Mouse (Mus musculus) testis, adult 2 months (tissue): ENCODE data around the gene Tcf7l1. TPM values are rescaled to one million over a fixed set of nuclear protein-coding genes. Genes with fewer than 3 reads are reported as not detected.

ENCODE experiments used
- H3K27ac ChIP-seq: fragments of 200-500 bp; 2 replicates; pipeline ENCODE4 v1.5.1; 2012; ENCODE audit warnings: low read depth, low read length; ENCODE audit not compliant: control insufficient read depth, insufficient read depth
- H3K27me3 ChIP-seq: fragments of 200-500 bp; 2 replicates; pipeline ENCODE4 v1.6.1; 2012; ENCODE audit warnings: mild to moderate bottlenecking, low read length, moderate library complexity; ENCODE audit not compliant: control insufficient read depth, insufficient read depth
- H3K36me3 ChIP-seq: fragments of 200-500 bp; 2 replicates; pipeline ENCODE4 v1.6.1; 2012; ENCODE audit warnings: mild to moderate bottlenecking, low read length; ENCODE audit not compliant: control insufficient read depth, insufficient read depth
- H3K4me1 ChIP-seq: fragments of 200-500 bp; 2 replicates; pipeline ENCODE4 v1.6.1; 2012; ENCODE audit warnings: low read length; ENCODE audit not compliant: control insufficient read depth, insufficient read depth
- H3K4me3 ChIP-seq: fragments of 200-500 bp; 2 replicates; pipeline ENCODE4 v1.5.1; 2012; ENCODE audit warnings: low read depth, mild to moderate bottlenecking, low read length, moderate library complexity, mixed read lengths; ENCODE audit not compliant: control insufficient read depth
- CTCF ChIP-seq: fragments of 200-500 bp; IDR thresholded peaks from 2 replicates; pipeline ENCODE4 v1.5.1; 2012; ENCODE audit warnings: low read depth, mild to moderate bottlenecking, inconsistent platforms, low read length, moderate library complexity; ENCODE audit not compliant: control insufficient read depth, insufficient read depth, insufficient replicate concordance
- POLR2A ChIP-seq: fragments of 200-500 bp; IDR thresholded peaks from 2 replicates; pipeline ENCODE4 v1.6.1; 2012; ENCODE audit warnings: low read depth, mild to moderate bottlenecking, inconsistent platforms, low read length, moderate library complexity; ENCODE audit not compliant: control insufficient read depth
- polyA plus RNA-seq: library from polyadenylated mRNA; depleted of rRNA; stranded (reverse); fragments of >200 nt; gene quantifications from 2 replicates; pipeline ENCODE4 v1.2.3, GENCODE M21; 2012

Tcf7l1 gene
- polyA plus RNA-seq, 1 experiment, result 3.0 TPM

DNA sequence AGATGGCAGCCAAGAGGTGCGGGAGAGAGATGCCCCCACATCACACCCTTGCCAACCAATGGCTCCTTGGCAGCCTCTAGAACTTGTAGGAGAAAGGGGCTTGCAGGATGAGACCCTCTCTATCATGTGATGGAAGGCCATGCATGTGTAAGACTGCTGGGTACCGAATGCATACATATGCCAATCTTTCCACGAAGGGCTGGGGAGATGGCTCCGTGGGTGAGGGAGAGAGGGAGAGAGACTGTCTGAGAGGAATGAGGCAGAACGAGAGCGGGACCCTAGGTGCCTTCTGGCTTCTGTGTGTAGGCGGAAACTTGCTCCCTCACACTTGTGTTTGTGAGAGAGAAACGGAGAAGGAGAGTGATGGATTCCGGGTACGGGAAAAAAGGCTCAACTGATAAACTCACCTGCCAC lies 94.3 kb downstream of the Tcf7l1 start:
- no peaks in the 10 kb centered on the region for H3K27me3 ChIP-seq
- peaks cover 17% of the 10 kb centered on the region for H3K4me1 ChIP-seq
- H3K4me3 ChIP-seq, result no peak overlapping the region
- no peak overlapping the region for H3K27ac ChIP-seq
- TF ChIP-seq CTCF (no peak), POLR2A (no peak)
- no peaks in the 10 kb centered on the region for H3K36me3 ChIP-seq

DNA sequence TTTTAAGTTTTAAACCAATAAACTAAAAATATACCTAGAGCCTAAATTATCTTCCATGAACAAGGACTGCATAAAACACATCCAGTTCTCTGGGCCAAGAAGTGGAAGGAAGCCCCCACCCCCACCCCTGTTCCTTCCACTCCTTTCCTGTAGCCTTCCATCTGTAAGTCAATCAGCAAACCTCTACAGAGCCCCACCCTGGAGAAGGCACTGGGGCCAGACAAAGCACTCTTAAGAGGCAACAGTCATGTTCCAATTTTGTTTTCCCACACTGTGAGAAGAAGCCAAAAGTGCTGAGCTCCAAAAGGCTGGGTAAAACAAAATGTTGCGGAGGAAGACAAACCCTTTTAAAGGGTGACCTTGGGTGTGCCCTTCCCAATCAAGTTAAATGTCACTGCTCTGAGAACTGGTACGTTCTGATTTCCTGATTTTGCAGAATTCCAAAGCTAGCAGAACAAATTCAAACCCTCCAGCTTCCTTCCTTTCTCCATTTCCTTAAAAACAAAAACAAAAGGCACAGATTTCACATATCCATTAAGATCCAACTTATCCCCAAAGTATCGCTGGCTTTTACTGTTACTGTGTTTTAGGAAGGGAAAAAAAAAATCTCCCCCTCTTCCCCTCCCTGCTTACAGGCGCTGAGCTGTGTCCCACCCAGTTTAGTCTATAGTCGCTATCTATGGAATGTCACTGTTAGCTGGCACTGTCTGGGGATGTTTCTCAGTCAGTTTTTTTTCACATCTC lies 94.8 kb downstream of the Tcf7l1 start:
- H3K4me3 ChIP-seq, result no peak overlapping the region
- no peaks in the 10 kb centered on the region for H3K27me3 ChIP-seq
- H3K36me3 ChIP-seq, result no peaks in the 10 kb centered on the region
- H3K4me1 ChIP-seq, result peaks cover 16% of the 10 kb centered on the region
- TF ChIP-seq POLR2A (no peak), CTCF (no peak)
- no peak overlapping the region for H3K27ac ChIP-seq

DNA sequence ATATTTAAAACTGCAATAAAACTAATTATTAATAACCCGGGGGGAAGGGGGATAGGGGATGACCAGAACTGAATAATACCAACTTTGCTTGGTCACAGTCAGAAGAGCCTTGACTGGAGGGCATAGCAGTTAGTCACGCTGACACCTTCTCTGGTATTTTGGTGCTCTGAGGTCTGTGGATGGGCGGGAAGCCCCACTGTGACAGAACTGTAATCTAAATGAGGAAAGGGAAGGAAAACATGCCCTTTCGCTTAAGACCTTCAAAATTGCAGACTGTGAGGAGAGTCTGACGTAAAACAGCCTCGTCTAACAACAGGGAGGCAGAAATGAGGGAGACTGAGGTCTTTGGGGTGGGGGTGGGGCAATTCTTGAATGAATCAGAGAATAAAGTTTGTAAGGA lies 96.6 kb downstream of the Tcf7l1 start:
- H3K27me3 ChIP-seq, result no peaks in the 10 kb centered on the region
- no peaks in the 10 kb centered on the region for H3K36me3 ChIP-seq
- H3K27ac ChIP-seq, result no peak overlapping the region
- peaks cover 16% of the 10 kb centered on the region for H3K4me1 ChIP-seq
- H3K4me3 ChIP-seq, result no peak overlapping the region
- TF ChIP-seq POLR2A (no peak), CTCF (no peak)

DNA sequence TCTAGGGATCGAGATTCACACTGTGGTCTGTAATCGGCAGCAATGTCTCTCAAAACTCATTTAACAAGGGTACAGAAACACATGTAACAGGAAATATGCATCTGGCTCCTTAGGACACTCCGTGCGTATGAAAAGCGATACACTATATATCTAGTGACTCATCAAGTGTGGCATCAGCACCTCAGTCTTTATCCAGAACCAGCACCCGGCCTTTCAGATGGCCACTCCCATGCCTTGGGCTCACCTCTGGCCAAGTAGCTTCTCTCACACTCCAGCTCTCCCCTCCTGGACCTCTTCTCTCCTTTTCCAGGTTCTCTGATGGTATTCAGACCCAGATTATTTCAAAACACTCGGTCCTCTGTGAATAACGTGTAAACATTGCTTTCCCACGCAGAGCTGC lies 97.5 kb downstream of the Tcf7l1 start:
- peaks cover 16% of the 10 kb centered on the region for H3K4me1 ChIP-seq

DNA sequence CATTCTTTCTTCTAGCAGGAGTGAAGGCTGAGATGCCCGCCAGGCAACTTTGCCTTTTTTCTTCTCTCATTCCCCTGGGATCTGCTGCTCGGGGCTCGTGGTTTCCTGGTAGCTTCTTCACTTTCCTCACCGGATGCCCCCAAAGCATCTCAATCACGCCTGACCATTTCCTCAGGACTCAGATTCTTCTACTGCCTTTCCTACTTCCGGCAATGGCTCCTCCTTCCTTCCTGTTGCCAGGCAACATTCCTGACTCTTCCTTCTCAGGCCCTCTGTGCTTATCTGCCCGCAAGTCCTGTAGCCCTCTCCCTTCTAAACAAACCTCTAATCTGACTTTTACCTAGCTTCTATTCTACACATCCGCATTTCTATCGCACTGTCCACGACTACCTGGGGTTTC lies 98.5 kb downstream of the Tcf7l1 start:
- Histone ChIP-seq H3K4me1 (peaks cover 16% of the 10 kb centered on the region), H3K27me3 (no peaks in the 10 kb centered on the region), H3K4me3 (peak overlapping the region; percentile 90), H3K36me3 (no peaks in the 10 kb centered on the region), H3K27ac (peak overlapping the region; percentile 75)
- TF ChIP-seq CTCF, result no peak
- TF ChIP-seq POLR2A, result no peak; the same call in 1 of the 2 replicates

More for the DNA sequence above, 97.5 kb downstream of the Tcf7l1 start:
- no peak overlapping the region for H3K27ac ChIP-seq
- H3K36me3 ChIP-seq, result no peaks in the 10 kb centered on the region
- H3K27me3 ChIP-seq, result no peaks in the 10 kb centered on the region
- TF ChIP-seq CTCF (no peak), POLR2A (no peak)
- H3K4me3 ChIP-seq, result no peak overlapping the region

DNA sequence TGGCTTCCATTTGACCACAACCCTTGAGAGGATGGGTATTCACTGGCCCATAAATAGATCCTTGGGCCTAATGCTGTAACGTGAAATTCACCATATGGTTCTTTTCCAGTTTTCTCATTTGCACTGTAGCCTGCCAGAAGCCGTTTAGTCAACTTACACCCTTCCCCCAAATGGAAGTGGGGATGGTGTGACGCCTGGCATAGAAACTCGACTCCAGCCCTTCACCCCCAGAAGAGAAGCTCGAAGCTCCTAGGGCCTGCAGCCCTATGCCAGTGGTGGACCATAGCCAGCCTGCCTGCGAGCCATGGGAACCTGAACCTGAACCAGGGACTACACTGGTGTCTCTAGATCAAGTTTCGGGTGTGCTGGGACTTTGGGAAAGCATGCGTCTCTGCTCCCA lies 99.1 kb downstream of the Tcf7l1 start:
- Histone ChIP-seq H3K27ac (peak overlapping the region; percentile 75; the same call in 1 of the 2 replicates), H3K36me3 (no peaks in the 10 kb centered on the region), H3K4me1 (peaks cover 16% of the 10 kb centered on the region), H3K4me3 (peak overlapping the region; percentile 90), H3K27me3 (no peaks in the 10 kb centered on the region)
- TF ChIP-seq CTCF, result no peak
- TF ChIP-seq POLR2A, result no peak

DNA sequence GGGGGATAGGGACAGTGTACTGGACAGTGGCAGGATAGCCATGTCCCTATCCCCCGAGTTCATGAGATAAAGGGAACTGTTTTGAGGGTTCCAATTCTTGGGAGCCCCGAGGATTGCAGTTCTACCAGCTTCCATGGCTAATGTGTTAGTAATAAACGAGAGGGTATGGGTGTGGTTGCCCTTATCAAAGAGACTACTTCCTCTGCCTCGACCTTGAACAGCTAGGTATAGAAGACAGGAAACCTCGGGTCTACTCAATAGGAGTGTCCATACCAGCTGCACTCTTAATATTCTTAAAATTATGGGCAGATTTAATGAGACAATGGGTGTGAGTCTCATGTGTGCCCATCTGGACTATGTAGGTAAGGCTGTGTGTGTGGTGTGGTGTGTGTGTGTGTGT lies 100.0 kb downstream of the Tcf7l1 start:
- H3K27ac ChIP-seq, result no peak overlapping the region
- H3K4me1 ChIP-seq, result peaks cover 14% of the 10 kb centered on the region
- TF ChIP-seq CTCF (no peak), POLR2A (no peak)
- no peaks in the 10 kb centered on the region for H3K27me3 ChIP-seq
- no peaks in the 10 kb centered on the region for H3K36me3 ChIP-seq
- H3K4me3 ChIP-seq, result no peak overlapping the region
